Mouse (Mus musculus): ENCODE measurements around the gene Aoc2.
A peak's percentile ranks its signal among the peaks of the same experiment; 100 is the strongest.
"Not testable (repeated sequence)": the region's sequence is repeated elsewhere in the genome, so short reads cannot be mapped to it uniquely, and the experiment has no call there.

The Aoc2 gene

DNA sequence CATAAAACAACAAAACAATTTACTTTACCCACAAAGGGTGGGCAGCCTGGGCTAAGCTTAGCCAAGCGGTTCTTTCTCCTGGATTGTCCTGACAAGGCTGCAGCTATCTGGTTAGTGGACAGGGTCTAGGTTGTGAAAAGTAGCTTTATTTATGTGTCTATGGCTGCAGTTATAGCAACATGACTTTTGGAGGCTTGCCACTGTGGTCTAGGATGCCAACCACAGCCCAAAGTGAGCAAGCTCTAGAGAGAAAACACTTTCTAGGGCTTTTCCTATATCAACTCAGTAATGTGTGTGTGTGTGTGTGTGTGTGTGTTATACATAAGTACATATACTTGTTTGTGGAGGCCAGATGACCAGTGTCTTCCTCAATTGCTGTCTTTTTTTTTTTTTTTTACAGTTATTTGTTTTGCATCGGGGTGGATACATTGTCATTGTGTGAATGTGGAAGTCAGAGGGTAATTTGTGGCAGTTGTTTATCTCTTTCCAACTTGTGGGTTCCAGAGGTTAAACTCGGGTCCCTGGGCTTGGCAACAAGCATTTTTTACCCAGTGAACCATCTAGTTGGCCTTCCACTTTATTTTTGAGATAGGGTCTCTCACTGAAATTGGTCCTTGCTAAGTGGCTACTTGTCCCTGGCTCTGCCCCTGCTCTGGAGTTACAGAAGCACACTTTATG lies 32.8 kb downstream of the Aoc2 start:
- no peak for DNase-seq

DNA sequence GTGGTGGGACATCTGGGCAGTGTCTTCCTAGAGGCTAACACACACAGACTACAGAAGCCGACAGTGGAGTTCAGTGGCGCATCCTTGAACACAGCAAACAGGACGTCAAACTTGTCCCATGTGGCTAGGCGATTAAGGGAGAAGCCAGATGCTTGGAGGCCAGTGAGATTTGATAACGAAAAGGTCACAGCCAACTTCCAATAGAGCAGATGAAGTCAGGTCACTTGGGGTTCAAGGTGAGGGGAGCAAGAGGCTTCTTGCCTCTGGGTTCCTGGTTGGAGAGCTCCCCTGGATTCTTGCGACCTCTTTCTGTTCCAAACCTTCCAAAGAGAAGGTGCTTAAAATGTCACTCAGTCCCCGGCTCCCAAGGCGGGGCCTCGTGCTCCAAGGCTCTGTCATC lies 34.9 kb downstream of the Aoc2 start:
- DNase-seq = no peak

DNA sequence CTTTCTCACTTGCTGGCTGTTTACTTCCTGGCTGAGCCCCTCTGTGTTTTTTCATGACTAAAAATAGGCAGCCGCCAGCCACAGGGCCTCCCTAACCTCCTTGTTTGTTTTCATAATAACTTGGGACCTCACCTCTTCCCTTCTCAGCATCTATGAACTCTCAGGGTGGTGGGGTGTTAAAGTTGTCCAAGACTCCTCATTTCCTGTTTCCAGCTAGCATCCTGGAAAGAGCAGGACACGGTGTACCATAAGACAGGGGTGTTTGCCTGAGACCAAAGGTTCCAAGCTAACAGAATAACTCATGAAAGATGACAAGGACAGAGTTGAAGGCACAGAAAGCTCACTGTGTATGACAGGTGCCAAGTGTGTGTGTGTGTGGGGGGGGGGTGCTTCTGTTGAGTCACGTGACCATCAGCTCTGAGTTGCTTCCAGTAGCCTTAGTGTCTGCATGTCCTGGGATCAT lies 35.8 kb downstream of the Aoc2 start:
- no peak for DNase-seq

DNA sequence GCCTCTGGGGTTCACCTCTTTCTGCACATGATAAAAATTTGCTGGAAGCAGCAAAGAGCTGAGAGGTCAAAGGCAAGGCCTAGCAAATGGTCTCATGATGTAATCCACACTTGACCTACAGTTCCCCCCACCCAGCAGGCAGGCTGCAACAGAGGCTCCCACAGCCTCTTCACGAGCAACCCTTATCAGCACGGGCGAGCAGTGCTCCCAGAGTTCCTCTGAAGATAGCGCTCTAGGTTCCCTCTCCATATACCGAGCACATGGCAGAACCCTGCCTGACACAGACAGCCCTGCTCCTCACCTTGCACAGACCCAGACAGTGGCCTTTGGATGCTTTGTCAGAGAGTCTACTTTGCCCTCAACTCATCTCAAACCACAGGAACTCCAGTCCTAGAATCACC lies 39.7 kb downstream of the Aoc2 start:
- peak in 1 of 2 experiments; percentile 42 for DNase-seq

DNA sequence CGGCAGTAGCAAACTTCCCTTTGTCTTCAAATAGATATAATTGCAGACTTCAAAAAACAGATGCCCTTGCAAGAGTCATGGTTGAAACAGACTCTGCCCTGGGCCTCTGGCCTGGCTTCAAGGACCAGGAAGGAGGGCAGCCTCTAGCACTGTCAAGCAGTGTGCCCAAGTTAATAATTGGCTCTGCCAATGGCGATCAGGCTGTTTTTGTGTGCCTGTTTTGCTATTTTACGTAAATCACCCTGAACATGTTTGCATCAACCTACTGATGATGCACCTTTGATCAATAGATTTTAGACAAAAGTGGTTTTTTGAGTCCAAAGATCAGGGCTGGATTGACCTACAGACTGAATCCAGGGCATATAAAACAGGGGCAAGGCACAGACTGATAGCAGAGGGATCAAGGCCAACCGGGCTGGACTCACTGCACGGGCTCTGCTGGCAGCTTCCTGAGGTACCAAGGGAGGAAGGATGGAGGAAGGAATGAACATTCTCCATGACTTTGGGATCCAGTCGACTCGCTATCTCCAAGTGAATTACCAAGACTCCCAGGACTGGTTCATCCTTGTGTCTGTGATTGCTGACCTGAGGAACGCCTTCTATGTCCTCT lies 42.6 kb downstream of the Aoc2 start, which contains the start of gene G6pc:
Gene G6pc, plus strand, starts transcription at position 236 of the 610 bp plus-strand sequence.
- DNase-seq = peak in 1 of 2 experiments; percentile 56

DNA sequence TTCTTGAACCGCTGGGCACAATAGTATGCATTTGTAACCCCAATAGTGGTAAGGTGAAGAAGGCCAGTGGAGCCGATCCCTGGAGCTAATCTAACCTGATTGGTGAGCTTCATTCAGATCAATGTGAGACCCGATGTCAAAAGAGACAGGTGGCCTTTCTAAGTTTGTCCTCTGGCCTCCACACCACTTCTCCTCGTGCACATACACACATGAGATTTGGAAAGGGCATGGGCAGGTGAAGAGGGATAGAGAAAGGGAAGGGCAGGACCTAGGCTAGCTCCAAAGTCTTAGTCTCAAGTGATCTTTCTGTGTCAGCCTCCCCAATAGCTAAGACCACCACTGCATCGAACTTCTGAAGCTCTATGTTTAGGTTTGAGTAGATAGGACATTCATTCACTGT lies 45.3 kb downstream of the Aoc2 start:
- DNase-seq = no peak

DNA sequence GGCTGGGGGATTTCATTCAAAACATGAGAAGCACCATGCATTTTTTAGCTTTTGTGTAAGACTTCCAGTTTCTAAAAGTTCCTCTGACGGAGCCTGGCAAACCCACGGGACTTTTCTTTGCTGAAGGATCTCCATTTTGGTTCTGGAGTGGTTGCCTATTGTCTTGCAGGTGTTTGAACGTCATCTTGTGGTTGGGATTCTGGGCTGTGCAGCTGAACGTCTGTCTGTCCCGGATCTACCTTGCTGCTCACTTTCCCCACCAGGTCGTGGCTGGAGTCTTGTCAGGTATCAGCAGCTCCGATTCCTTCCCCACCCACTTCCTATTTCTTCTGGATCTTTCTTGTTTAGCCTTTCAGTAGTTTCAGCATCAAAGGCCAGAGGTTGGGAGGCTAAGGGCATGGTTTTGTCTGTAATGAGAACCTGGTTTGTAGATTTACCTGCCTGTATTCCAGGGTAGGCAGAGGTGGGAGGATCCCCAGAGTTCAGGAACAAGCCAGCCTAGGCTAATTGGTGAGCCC lies 49.6 kb downstream of the Aoc2 start:
- DNase-seq = no peak

DNA sequence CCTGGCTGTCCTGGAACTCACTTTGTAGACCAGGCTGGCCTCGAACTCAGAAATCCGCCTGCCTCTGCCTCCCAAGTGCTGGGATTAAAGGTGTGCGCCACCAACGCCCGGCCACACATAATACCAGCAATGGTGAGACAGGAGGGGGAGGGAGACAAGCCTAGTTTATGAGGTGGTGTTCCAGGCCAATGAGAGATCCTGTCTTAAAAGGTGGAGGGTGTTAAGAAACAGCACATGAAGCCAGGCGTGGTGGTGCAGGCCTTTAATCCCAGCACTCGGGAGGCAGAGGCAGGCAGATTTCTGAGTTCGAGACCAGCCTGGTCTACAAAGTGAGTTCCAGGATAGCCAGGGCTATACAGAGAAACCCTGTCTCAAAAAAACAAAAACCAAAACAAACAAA lies 53.3 kb downstream of the Aoc2 start:
- DNase-seq = not testable (repeated sequence)

DNA sequence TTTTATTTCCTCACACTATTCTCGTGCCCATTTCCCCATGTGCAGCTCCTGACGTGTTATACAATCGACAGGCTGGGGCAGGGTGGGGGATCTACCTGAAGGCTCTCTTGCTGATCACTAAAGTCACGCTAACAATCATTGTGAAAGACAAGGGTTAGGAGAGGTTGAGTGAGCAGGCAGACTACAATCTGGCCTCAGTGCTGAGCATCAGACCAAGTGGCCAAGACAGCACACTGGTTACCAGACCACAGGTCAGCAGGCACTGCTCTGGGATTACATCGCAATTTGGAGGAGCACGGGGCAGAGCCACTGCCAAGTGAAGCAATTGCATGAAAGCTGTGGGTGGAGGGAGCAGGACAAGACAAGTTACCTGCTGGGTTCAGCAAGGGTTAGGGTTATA lies 54.1 kb downstream of the Aoc2 start:
- peak in 1 of 2 experiments; percentile 35 for DNase-seq

Data from kidney, postnatal 4 days (tissue).